Mouse (Mus musculus): ENCODE data around the gene Htra1. TPM values are rescaled to one million over a fixed set of nuclear protein-coding genes. Genes with fewer than 3 reads are reported as not detected.

Htra1 gene
- total and polyA plus RNA-seq, 2 experiments from 2014 or later, result 79.7 to 95.2 TPM

DNA sequence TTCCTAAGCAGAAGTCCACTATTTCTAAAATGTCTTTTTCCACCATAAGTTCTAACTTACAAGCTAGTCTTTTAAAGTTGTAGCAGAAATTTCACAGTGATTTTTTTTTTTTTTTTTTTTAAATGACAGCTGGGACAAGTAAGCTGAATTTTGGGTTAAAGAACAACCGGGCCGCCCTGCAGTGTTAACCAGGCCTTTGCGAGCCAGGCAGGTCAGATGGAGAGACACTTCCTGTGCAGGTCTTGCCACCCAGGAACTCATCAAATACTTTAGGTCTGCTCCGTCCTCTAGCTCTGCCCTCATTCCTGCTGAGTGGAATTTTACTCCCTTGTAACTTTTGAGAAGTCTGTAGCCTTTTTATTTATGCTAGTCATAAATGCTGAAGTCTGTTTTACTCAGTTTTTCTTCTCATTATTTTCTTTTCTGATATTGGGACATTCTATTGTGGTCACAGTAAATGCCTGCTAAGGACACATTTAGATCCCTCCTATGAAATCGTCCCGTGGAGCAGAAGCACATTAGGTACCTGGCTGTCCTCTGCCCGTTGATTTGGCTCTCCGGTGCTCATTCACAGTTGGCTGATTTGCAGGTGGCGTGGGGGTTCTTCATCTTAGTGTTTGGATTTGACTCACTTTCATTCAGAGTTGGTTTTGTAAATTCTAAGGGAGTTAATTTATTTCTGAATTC is 40.8 kb upstream of the Htra1 start:
- Histone ChIP-seq H3K36me3 (replicated peaks; ENCODE audit: control insufficient read depth, insufficient read depth, low read length) (peaks cover 66% of the 10 kb centered on the region), H3K4me1 (ENCODE audit: control insufficient read depth, insufficient read depth) (no peaks in the 10 kb centered on the region), H3K4me3 (ENCODE audit: low read depth, low read length) (no peak overlapping the region), H3K27ac (ENCODE audit: low read depth) (no peak overlapping the region), H3K4me2 (ENCODE audit: low read depth, low read length) (no peak overlapping the region), H3K27me3 (ENCODE audit: control insufficient read depth, insufficient read depth, low read length) (no peaks in the 10 kb centered on the region), H3K9ac (replicated peaks; ENCODE audit: low read depth, low read length) (no peak overlapping the region), H3K9me3 (replicated peaks; ENCODE audit: control insufficient read depth, low read length) (no peaks in the 10 kb centered on the region)
- no peak for ATAC-seq (ENCODE audit: insufficient read depth, low read depth)
- no peak for DNase-seq (ENCODE audit: low spot score)
- TF ChIP-seq CTCF (IDR thresholded peaks at IDR 0.05; ENCODE audit: low read depth) (no peak), EP300 (IDR thresholded peaks at IDR 0.05; ENCODE audit: low read depth) (no peak)
- 88% methylated on average over 9 of the region's 9 CpGs for WGBS

GRCm38 (mm10) chr7:130895618-130895945 is 40.3 kb upstream of the Htra1 start:
- Histone ChIP-seq H3K4me1 (ENCODE audit: control insufficient read depth, insufficient read depth) (no peaks in the 10 kb centered on the region), H3K27me3 (ENCODE audit: control insufficient read depth, insufficient read depth, low read length) (no peaks in the 10 kb centered on the region), H3K27ac (ENCODE audit: low read depth) (no peak overlapping the region), H3K4me2 (ENCODE audit: low read depth, low read length) (no peak overlapping the region), H3K9me3 (replicated peaks; ENCODE audit: control insufficient read depth, low read length) (no peaks in the 10 kb centered on the region), H3K36me3 (replicated peaks; ENCODE audit: control insufficient read depth, insufficient read depth, low read length) (peaks cover 71% of the 10 kb centered on the region), H3K4me3 (ENCODE audit: low read depth, low read length) (no peak overlapping the region), H3K9ac (replicated peaks; ENCODE audit: low read depth, low read length) (no peak overlapping the region)
- no peak for ATAC-seq (ENCODE audit: insufficient read depth, low read depth)
- TF ChIP-seq CTCF (IDR thresholded peaks at IDR 0.05; ENCODE audit: low read depth) (no peak), EP300 (IDR thresholded peaks at IDR 0.05; ENCODE audit: low read depth) (no peak)
- DNase-seq (ENCODE audit: low spot score), result no peak
- WGBS, result 93% methylated on average over 2 of the region's 2 CpGs

GRCm38 (mm10) chr7:130896064-130896463 is 39.8 kb upstream of the Htra1 start:
- TF ChIP-seq EP300 (IDR thresholded peaks at IDR 0.05; ENCODE audit: low read depth) (no peak), CTCF (IDR thresholded peaks at IDR 0.05; ENCODE audit: low read depth) (no peak)
- Histone ChIP-seq H3K27ac (ENCODE audit: low read depth) (no peak overlapping the region), H3K36me3 (replicated peaks; ENCODE audit: control insufficient read depth, insufficient read depth, low read length) (peaks cover 73% of the 10 kb centered on the region), H3K4me1 (ENCODE audit: control insufficient read depth, insufficient read depth) (no peaks in the 10 kb centered on the region), H3K27me3 (ENCODE audit: control insufficient read depth, insufficient read depth, low read length) (no peaks in the 10 kb centered on the region), H3K4me3 (ENCODE audit: low read depth, low read length) (no peak overlapping the region), H3K9me3 (replicated peaks; ENCODE audit: control insufficient read depth, low read length) (no peaks in the 10 kb centered on the region), H3K9ac (replicated peaks; ENCODE audit: low read depth, low read length) (no peak overlapping the region), H3K4me2 (ENCODE audit: low read depth, low read length) (no peak overlapping the region)
- DNase-seq (ENCODE audit: low spot score), result no peak
- no peak for ATAC-seq (ENCODE audit: insufficient read depth, low read depth)
- WGBS, result 81% methylated on average over 3 of the region's 3 CpGs

- Histone ChIP-seq H3K27ac (ENCODE audit: low read depth) (no peak overlapping the region), H3K9ac (replicated peaks; ENCODE audit: low read depth, low read length) (no peak overlapping the region), H3K4me3 (ENCODE audit: low read depth, low read length) (no peak overlapping the region), H3K9me3 (replicated peaks; ENCODE audit: control insufficient read depth, low read length) (no peaks in the 10 kb centered on the region), H3K36me3 (replicated peaks; ENCODE audit: control insufficient read depth, insufficient read depth, low read length) (peaks cover 72% of the 10 kb centered on the region), H3K4me1 (ENCODE audit: control insufficient read depth, insufficient read depth) (no peaks in the 10 kb centered on the region), H3K4me2 (ENCODE audit: low read depth, low read length) (no peak overlapping the region), H3K27me3 (ENCODE audit: control insufficient read depth, insufficient read depth, low read length) (no peaks in the 10 kb centered on the region)
- DNase-seq (ENCODE audit: low spot score) (no peak), ATAC-seq (ENCODE audit: insufficient read depth, low read depth) (no peak)
- TF ChIP-seq CTCF (IDR thresholded peaks at IDR 0.05; ENCODE audit: low read depth) (no peak), EP300 (IDR thresholded peaks at IDR 0.05; ENCODE audit: low read depth) (no peak)
- 84% methylated on average over 10 of the region's 10 CpGs for WGBS
Measured at GRCm38 (mm10) chr7:130897201-130897600, 38.7 kb upstream of the Htra1 start.

DNA sequence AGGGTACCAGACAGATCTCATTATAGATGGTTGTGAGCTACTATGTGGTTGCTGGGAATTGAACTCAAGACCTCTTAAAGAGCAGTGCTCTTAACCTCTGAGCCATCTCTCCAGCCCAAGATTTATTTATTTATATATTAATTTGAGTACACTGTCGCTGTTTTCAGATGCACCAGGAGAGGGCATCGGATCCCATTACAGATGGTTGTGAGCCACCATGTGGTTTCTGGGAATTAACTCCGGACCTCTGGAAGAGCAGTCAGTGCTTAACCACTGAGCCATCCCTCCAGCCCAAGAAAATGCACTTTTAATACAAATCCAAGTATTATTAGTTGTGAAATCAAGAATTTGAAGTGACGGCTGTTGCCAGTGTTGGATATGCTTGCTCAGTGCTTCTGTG is 37.5 kb upstream of the Htra1 start:
- Histone ChIP-seq H3K27ac (ENCODE audit: low read depth) (no peak overlapping the region), H3K36me3 (replicated peaks; ENCODE audit: control insufficient read depth, insufficient read depth, low read length) (peaks cover 74% of the 10 kb centered on the region), H3K9me3 (replicated peaks; ENCODE audit: control insufficient read depth, low read length) (no peaks in the 10 kb centered on the region), H3K27me3 (ENCODE audit: control insufficient read depth, insufficient read depth, low read length) (no peaks in the 10 kb centered on the region), H3K4me3 (ENCODE audit: low read depth, low read length) (no peak overlapping the region), H3K4me1 (ENCODE audit: control insufficient read depth, insufficient read depth) (no peaks in the 10 kb centered on the region), H3K4me2 (ENCODE audit: low read depth, low read length) (no peak overlapping the region), H3K9ac (replicated peaks; ENCODE audit: low read depth, low read length) (no peak overlapping the region)
- ATAC-seq (ENCODE audit: insufficient read depth, low read depth) (no peak), DNase-seq (ENCODE audit: low spot score) (no peak)
- 86% methylated on average over 4 of the region's 4 CpGs for WGBS
- TF ChIP-seq CTCF (IDR thresholded peaks at IDR 0.05; ENCODE audit: low read depth) (peak; percentile 28), EP300 (IDR thresholded peaks at IDR 0.05; ENCODE audit: low read depth) (no peak)

DNA sequence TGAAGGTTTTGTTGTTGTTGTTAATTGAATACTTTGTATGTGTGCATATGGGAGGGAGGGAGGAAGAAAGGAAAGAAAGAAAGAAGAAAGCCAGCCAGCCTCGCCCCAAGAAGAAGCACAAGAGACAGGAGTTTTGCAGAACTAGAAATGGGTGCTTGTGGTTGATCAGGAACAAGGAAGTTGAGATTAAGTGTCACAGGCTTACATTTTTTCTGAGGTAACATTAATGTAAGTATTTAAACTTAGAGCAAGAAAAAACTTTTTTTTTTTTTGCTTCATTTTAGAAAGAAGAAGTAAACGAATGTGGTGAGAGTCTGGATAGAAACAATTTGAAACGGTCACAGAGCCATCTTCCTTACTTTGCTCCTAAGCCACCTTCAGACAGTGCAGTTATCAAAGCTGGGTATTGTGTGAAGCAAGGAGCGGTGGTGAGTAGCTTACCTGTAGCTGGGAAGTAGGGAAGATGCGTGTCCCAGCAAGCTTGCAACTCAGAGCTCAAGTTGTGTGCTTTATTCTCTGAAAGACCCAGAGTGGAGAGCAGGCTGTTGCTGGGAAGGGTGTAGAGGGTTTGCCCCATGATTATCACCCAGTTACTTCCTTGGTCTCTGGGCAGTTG is 35.6 kb upstream of the Htra1 start:
- no peaks in the 10 kb centered on the region for H3K4me1 ChIP-seq (ENCODE audit: control insufficient read depth, insufficient read depth)
- no peak overlapping the region for H3K9ac ChIP-seq (replicated peaks; ENCODE audit: low read depth, low read length)
- no peaks in the 10 kb centered on the region for H3K27me3 ChIP-seq (ENCODE audit: control insufficient read depth, insufficient read depth, low read length)
- WGBS, result 86% methylated on average over 5 of the region's 5 CpGs
- H3K36me3 ChIP-seq (replicated peaks; ENCODE audit: control insufficient read depth, insufficient read depth, low read length), result peaks cover 82% of the 10 kb centered on the region
- H3K27ac ChIP-seq (ENCODE audit: low read depth), result no peak overlapping the region
- ATAC-seq (ENCODE audit: insufficient read depth, low read depth), result no peak
- no peak overlapping the region for H3K4me2 ChIP-seq (ENCODE audit: low read depth, low read length)
- no peak overlapping the region for H3K4me3 ChIP-seq (ENCODE audit: low read depth, low read length)
- H3K9me3 ChIP-seq (replicated peaks; ENCODE audit: control insufficient read depth, low read length), result no peaks in the 10 kb centered on the region
- TF ChIP-seq CTCF (IDR thresholded peaks at IDR 0.05; ENCODE audit: low read depth), result no peak
- no peak for TF ChIP-seq EP300 (IDR thresholded peaks at IDR 0.05; ENCODE audit: low read depth)
- DNase-seq (ENCODE audit: low spot score), result no peak
